Mouse (Mus musculus): ENCODE results near the gene Tmcc3. TPM values are rescaled to one million over a fixed set of nuclear protein-coding genes. Genes with fewer than 3 reads are reported as not detected.

The Tmcc3 gene
- polyA plus RNA-seq, 1 experiment from 2014 or later, result 14.3 TPM

DNA sequence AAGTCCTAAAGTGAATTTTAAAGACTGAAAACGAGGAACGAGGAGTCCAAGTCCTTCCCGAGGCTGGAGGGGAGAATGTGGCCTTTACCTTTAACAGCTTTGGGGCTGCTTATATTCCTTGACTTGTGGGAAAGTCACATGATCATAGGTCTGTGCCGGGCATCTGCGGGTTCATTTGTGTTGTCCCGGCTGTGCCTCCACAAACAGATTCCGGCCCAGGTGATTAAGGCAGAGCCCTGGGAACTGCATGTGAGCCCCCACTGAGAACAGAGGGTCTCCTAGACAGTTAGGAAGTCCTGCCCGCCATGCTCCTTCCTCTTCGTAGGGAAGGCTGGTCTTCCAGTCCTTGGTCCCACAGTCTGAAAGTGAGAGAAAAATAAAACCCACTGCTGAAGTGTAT, 311.1 kb downstream of the Tmcc3 start:
- TF ChIP-seq CTCF (IDR thresholded peaks at IDR 0.05), result no peak
- no peak for TF ChIP-seq EP300 (IDR thresholded peaks at IDR 0.05)
- H3K4me2 ChIP-seq (replicated peaks; ENCODE audit: low read depth, low read length), result no peak overlapping the region
- no peak overlapping the region for H3K4me3 ChIP-seq (ENCODE audit: low read depth, low read length)
- WGBS, result 33% methylated on average over 9 of the region's 9 CpGs
- no peaks in the 10 kb centered on the region for H3K27me3 ChIP-seq (replicated peaks; ENCODE audit: insufficient read depth, low read length)
- DNase-seq (ENCODE audit: low spot score), result no peak
- H3K4me1 ChIP-seq (ENCODE audit: insufficient read depth, low read depth, low read length), result no peaks in the 10 kb centered on the region
- H3K27ac ChIP-seq (ENCODE audit: low read length), result no peak overlapping the region
- H3K36me3 ChIP-seq (ENCODE audit: insufficient read depth, low read length), result no peaks in the 10 kb centered on the region
- H3K9ac ChIP-seq (replicated peaks; ENCODE audit: low read depth), result no peak overlapping the region
- ATAC-seq, result no peak
- no peaks in the 10 kb centered on the region for H3K9me3 ChIP-seq (ENCODE audit: low read length)

DNA sequence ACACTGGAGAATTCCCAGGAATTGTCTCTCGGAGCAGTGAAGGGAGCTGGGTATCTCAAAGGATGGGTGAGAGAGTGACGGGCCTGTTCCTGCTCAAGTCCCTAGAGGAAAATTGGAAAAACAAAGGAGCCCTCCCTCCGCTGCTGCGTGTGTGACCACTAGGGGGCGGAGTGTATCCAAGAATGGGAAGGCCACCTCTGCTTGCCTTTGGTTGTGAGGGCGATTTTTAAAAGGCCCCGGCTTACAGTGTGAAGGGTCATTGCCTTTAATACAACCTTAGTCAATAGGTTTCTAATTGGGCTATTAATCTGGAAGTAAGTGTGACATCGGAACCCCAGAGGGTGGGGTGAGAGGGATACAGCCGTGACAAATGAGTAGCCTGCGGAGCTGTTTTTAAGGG, 311.9 kb downstream of the Tmcc3 start:
- no peak overlapping the region for H3K27ac ChIP-seq (ENCODE audit: low read length)
- no peaks in the 10 kb centered on the region for H3K36me3 ChIP-seq (ENCODE audit: insufficient read depth, low read length)
- no peak overlapping the region for H3K9ac ChIP-seq (replicated peaks; ENCODE audit: low read depth)
- peak; percentile 86 for DNase-seq (ENCODE audit: low spot score)
- no peak overlapping the region for H3K4me2 ChIP-seq (replicated peaks; ENCODE audit: low read depth, low read length)
- TF ChIP-seq EP300 (IDR thresholded peaks at IDR 0.05) (no peak), CTCF (IDR thresholded peaks at IDR 0.05) (peak; percentile 96)
- no peaks in the 10 kb centered on the region for H3K4me1 ChIP-seq (ENCODE audit: insufficient read depth, low read depth, low read length)
- H3K4me3 ChIP-seq (ENCODE audit: low read depth, low read length), result no peak overlapping the region
- no peaks in the 10 kb centered on the region for H3K27me3 ChIP-seq (replicated peaks; ENCODE audit: insufficient read depth, low read length)
- no peaks in the 10 kb centered on the region for H3K9me3 ChIP-seq (ENCODE audit: low read length)
- peak; percentile 70 for ATAC-seq
- WGBS, result 11% methylated on average over 10 of the region's 10 CpGs

DNA sequence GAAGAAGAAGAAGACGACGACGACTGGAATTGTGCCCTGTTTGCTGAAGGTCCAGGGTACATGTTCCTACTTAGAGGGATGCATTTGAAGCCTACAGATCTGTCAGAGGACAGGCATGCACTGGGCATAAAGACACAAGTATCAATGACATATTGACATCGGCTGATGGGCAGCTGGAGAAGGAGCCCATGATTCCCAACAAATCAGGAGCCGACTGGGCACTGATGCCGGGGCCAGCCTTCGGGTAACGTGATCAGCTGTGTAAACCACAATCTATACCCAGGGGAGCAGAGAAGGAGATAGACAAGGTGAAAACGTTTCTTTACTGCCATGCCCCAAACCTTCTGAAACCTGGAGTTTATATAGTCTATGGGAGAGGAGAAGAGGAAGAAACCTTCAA, 313.3 kb downstream of the Tmcc3 start:
- Histone ChIP-seq H3K27me3 (replicated peaks; ENCODE audit: insufficient read depth, low read length) (no peaks in the 10 kb centered on the region), H3K9me3 (ENCODE audit: low read length) (no peaks in the 10 kb centered on the region), H3K36me3 (ENCODE audit: insufficient read depth, low read length) (no peaks in the 10 kb centered on the region), H3K27ac (ENCODE audit: low read length) (no peak overlapping the region), H3K4me2 (replicated peaks; ENCODE audit: low read depth, low read length) (no peak overlapping the region), H3K4me3 (ENCODE audit: low read depth, low read length) (no peak overlapping the region), H3K9ac (replicated peaks; ENCODE audit: low read depth) (no peak overlapping the region), H3K4me1 (ENCODE audit: insufficient read depth, low read depth, low read length) (no peaks in the 10 kb centered on the region)
- DNase-seq (ENCODE audit: low spot score) (no peak), ATAC-seq (no peak)
- TF ChIP-seq EP300 (IDR thresholded peaks at IDR 0.05) (no peak), CTCF (IDR thresholded peaks at IDR 0.05) (no peak)
- WGBS, result 90% methylated on average over 9 of the region's 9 CpGs

DNA sequence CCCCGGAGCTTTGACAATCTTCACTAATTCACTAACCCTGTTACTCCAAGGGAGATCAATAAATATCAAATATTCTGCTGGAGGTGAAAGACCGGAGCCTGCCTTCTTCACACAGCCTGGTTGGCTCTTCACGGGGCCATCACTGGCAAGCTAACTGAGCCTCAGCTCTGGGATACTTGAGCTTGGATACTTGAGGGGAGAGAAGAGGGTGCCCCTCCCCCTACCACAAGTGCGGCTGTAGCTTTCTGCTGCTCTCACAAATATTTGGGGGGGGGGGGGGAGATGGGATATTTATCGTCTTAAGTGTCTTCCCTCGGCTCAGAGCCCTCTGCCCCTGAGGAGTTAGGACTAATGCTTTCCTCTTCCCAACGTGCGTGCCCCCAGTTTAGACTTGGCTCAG, 313.9 kb downstream of the Tmcc3 start:
- no peak for ATAC-seq
- H3K4me2 ChIP-seq (replicated peaks; ENCODE audit: low read depth, low read length), result no peak overlapping the region
- TF ChIP-seq CTCF (IDR thresholded peaks at IDR 0.05) (no peak), EP300 (IDR thresholded peaks at IDR 0.05) (no peak)
- H3K9me3 ChIP-seq (ENCODE audit: low read length), result no peaks in the 10 kb centered on the region
- no peak for DNase-seq (ENCODE audit: low spot score)
- H3K4me3 ChIP-seq (ENCODE audit: low read depth, low read length), result no peak overlapping the region
- no peak overlapping the region for H3K9ac ChIP-seq (replicated peaks; ENCODE audit: low read depth)
- no peaks in the 10 kb centered on the region for H3K4me1 ChIP-seq (ENCODE audit: insufficient read depth, low read depth, low read length)
- no peak overlapping the region for H3K27ac ChIP-seq (ENCODE audit: low read length)
- WGBS, result 42% methylated on average over 7 of the region's 8 CpGs
- no peaks in the 10 kb centered on the region for H3K27me3 ChIP-seq (replicated peaks; ENCODE audit: insufficient read depth, low read length)
- no peaks in the 10 kb centered on the region for H3K36me3 ChIP-seq (ENCODE audit: insufficient read depth, low read length)

DNA sequence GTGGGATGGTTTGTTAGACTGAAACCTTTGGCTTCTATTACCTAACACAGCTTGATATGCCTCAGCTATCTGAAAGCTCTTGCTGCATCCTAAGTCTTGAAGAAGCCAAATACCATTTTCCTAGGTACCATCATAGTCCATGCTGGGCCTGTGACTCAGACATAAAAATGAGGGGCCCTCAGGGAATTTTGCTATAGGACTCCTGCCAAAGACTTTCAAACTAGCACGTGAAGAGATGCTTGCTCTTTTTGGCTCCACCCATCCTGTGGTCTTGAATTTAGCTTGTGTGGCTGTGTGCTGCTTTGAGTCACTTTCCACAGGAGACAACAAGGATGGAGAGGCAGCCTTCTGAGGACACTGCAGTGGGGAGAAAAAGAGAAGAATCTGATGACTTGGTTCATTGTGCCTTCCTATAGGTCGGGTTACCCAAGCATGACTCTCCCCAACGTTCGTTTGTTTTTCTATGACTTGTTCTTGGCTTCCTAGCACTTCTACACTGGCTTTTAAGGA, 319.1 kb downstream of the Tmcc3 start:
- Histone ChIP-seq H3K36me3 (ENCODE audit: insufficient read depth, low read length) (no peaks in the 10 kb centered on the region), H3K4me3 (ENCODE audit: low read depth, low read length) (no peak overlapping the region), H3K9me3 (ENCODE audit: low read length) (no peaks in the 10 kb centered on the region), H3K27ac (ENCODE audit: low read length) (no peak overlapping the region), H3K9ac (replicated peaks; ENCODE audit: low read depth) (no peak overlapping the region), H3K4me2 (replicated peaks; ENCODE audit: low read depth, low read length) (no peak overlapping the region), H3K27me3 (replicated peaks; ENCODE audit: insufficient read depth, low read length) (no peaks in the 10 kb centered on the region), H3K4me1 (ENCODE audit: insufficient read depth, low read depth, low read length) (no peaks in the 10 kb centered on the region)
- 48% methylated on average over 4 of the region's 4 CpGs for WGBS
- no peak for DNase-seq (ENCODE audit: low spot score)
- TF ChIP-seq CTCF (IDR thresholded peaks at IDR 0.05) (no peak), EP300 (IDR thresholded peaks at IDR 0.05) (no peak)
- no peak for ATAC-seq

DNA sequence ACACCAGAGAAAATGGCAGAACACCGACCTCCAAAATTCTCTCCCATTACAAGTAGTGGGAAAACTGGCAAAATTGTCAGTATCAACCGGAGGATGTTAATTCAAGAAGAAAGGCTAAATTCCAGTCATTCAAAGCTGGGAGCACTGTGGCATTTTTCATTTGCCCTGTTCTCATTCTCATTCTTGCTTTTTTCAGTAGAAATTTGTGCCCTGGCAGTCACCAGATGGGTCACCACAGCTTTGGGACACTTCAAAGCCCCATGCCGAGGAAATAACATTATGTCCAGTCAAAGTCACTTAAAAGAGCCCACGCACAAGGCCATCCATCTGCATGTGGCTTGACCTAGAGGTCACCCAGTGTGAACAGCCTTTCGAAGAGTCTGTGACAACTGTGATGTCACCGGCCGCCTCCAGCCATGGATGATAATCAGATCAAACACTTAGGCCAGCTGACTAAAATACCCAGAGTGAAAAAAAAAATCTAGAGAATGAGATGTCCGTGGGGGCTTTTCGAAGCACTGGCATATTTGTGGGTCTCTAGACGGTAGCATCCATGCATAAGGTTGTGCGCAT, 319.9 kb downstream of the Tmcc3 start:
- Histone ChIP-seq H3K9ac (replicated peaks; ENCODE audit: low read depth) (no peak overlapping the region), H3K36me3 (ENCODE audit: insufficient read depth, low read length) (no peaks in the 10 kb centered on the region), H3K27me3 (replicated peaks; ENCODE audit: insufficient read depth, low read length) (no peaks in the 10 kb centered on the region), H3K4me2 (replicated peaks; ENCODE audit: low read depth, low read length) (no peak overlapping the region), H3K9me3 (ENCODE audit: low read length) (no peaks in the 10 kb centered on the region), H3K27ac (ENCODE audit: low read length) (no peak overlapping the region), H3K4me3 (ENCODE audit: low read depth, low read length) (no peak overlapping the region), H3K4me1 (ENCODE audit: insufficient read depth, low read depth, low read length) (no peaks in the 10 kb centered on the region)
- DNase-seq (ENCODE audit: low spot score) (no peak), ATAC-seq (no peak)
- TF ChIP-seq EP300 (IDR thresholded peaks at IDR 0.05), result no peak
- no peak for TF ChIP-seq CTCF (IDR thresholded peaks at IDR 0.05)
- 73% methylated on average over 11 of the region's 11 CpGs for WGBS

DNA sequence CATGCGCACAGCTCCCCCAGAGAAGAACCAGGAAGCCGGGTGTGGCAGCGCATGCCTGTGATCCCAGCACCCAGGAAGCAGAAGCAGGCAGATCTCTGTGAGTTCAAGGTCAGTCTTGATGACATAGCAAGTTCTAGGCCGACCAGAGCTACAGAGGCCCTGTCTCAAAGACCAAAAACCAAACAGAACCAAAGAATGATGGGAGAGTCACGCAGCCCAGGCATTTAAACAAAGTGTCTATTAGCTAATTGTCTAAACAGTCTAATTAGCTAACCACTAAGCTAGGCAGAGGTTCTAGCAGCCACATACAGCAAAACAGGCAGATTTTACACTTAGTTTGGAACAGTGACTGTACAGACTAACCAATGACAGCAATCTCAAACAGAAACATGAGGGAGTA, 320.5 kb downstream of the Tmcc3 start:
- no peak overlapping the region for H3K4me3 ChIP-seq (ENCODE audit: low read depth, low read length)
- H3K27me3 ChIP-seq (replicated peaks; ENCODE audit: insufficient read depth, low read length), result no peaks in the 10 kb centered on the region
- H3K9me3 ChIP-seq (ENCODE audit: low read length), result no peaks in the 10 kb centered on the region
- no peak overlapping the region for H3K27ac ChIP-seq (ENCODE audit: low read length)
- DNase-seq (ENCODE audit: low spot score) (no peak), ATAC-seq (no peak)
- H3K4me1 ChIP-seq (ENCODE audit: insufficient read depth, low read depth, low read length), result no peaks in the 10 kb centered on the region
- H3K9ac ChIP-seq (replicated peaks; ENCODE audit: low read depth), result no peak overlapping the region
- H3K36me3 ChIP-seq (ENCODE audit: insufficient read depth, low read length), result no peaks in the 10 kb centered on the region
- H3K4me2 ChIP-seq (replicated peaks; ENCODE audit: low read depth, low read length), result no peak overlapping the region
- WGBS, result 82% methylated on average over 5 of the region's 5 CpGs
- no peak for TF ChIP-seq EP300 (IDR thresholded peaks at IDR 0.05)
